Mouse (Mus musculus): ENCODE results near the gene Muc13.

DNA sequence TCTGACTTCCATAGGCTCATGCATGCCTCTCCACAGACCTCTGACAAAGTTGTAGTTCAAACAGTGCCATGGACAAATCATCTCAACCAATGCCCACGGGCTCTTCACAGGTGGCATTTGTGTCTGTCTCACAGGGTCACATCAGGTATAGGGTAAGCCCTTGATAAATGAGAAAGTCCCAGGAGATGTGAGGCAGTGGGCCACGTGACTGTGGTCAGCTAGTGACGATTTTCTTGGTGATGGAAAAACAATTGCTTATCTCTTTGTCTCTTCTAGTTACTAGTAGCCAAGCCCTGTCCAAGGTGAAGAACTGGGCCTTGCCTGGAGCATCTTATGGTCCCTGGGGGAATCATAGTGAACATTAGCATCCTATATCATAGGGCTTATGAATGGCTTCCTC, 2.9 kb downstream of the Muc13 start:
- TF ChIP-seq CTCF (IDR thresholded peaks at IDR 0.05; ENCODE audit: control insufficient read depth, insufficient read depth, insufficient read length): no peak
- TF ChIP-seq USF1 (IDR thresholded peaks at IDR 0.05; ENCODE audit: low read depth): no peak
- TF ChIP-seq MYOD1 (IDR thresholded peaks at IDR 0.05; ENCODE audit: control insufficient read depth, insufficient read length, low read depth): no peak
- TF ChIP-seq MAX (IDR thresholded peaks at IDR 0.05): no peak
- no peak for TF ChIP-seq MYOG (IDR thresholded peaks at IDR 0.05; ENCODE audit: control insufficient read depth, extremely low read depth, insufficient read length)
- TF ChIP-seq CEBPB (IDR thresholded peaks at IDR 0.05; ENCODE audit: low read depth): no peak
- TF ChIP-seq FOSL1 (IDR thresholded peaks at IDR 0.05; ENCODE audit: insufficient read depth, low read length, poor library complexity, severe bottlenecking): no peak
